Mouse (Mus musculus): ENCODE data around the gene Rgl2. TPM values are rescaled to one million over a fixed set of nuclear protein-coding genes. Genes with fewer than 3 reads are reported as not detected.
"Not testable (repeated sequence)": the region's sequence is repeated elsewhere in the genome, so short reads cannot be mapped to it uniquely, and the experiment has no call there.

Rgl2 gene
- polyA plus RNA-seq (2016; fragmentation: Nextera tagmentation; extraction: Ambion mirVana) = 69.9 and 74.3 TPM in 2 replicates

DNA sequence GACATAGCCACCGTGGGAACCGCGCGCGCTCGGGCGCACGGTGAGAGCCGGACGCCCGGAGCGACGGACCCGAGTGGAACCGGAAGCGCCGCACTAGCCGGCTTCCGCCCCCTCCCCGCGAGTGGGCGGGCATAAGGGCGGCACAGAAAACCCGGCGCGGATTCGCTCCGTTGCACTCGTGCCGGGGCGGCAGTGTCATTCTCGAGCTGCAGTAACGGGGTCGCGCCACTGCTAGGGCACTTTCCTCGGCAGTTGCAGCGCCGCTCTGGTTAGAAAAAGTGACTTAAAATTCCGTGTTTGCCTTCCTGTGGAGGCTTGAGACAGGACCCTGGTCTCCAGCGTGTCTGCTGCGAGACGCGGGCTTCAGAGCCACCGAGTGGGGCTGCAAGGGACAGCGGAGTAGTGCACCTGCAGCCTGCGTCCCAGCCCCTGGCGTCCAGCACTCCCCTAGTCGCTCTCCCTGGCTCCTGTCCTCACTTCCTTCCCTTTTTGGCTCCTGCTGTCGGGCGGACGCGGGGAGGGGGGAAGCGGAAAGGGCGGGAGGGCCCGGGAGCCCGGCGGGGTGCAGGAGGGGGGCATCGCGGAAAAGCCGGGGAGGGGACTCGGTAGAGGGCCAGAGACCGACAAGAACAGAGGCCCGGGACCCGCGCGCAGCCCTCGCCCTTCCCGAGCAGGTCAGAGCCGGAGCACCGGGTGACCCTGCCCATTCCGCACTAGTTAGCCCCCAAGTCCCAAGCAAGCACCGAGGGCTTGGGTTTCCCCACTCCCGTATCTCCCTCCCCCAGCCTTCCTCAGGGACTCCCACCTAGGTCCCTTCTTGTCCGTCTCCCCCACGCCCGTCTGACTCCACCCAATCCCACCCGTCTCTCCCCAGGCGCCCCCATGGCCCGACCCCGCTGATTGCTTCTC, at the start of gene Rgl2:
Gene Rgl2 (plus strand): TSS at position 173 of the 909 bp plus-strand sequence.
- Histone ChIP-seq H3K4me3 (peak within 1 kb of the TSS; percentile 81), H3K36me3 (peaks cover 35% of the 10 kb centered on the region), H3K27me3 (no peaks in the 10 kb centered on the region), H3K4me1 (peaks cover 23% of the 10 kb centered on the region), H3K9me3 (no peaks in the 10 kb centered on the region), H3K9ac (replicated peaks) (peak within 1 kb of the TSS; percentile 90), H3K4me2 (replicated peaks) (peak within 1 kb of the TSS; percentile 97), H3K27ac (replicated peaks) (peak within 1 kb of the TSS; percentile 88)
- under 1% methylated on average over 78 of the region's 80 CpGs for WGBS
- peak; percentile 81 for ATAC-seq (ENCODE audit: low FRiP score, low read depth)

DNA sequence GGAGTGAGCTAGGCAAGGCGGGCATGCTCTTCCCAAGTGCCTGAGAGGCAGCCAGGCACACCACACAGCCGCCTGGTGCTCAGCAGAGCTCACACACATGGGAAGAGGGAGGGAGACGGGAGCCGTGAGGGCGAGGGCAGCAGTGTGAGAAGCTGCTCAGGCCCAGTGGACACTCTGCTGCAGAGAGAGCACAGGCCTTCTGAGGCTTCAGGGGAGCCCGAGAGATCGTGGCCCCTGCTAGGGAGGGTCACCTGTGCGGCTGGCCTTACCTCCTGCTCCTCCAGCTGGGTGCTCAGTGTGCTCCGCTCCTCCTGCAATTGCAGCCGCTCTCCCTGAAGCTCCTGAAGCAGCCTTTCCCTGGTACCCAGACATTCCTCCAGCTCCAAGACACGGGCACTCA, 45.0 kb upstream of the Rgl2 start:
- H3K4me3 ChIP-seq; ATAC-seq (ENCODE audit: low FRiP score, low read depth); H3K4me2 ChIP-seq (replicated peaks); H3K27ac ChIP-seq (replicated peaks); H3K9ac ChIP-seq (replicated peaks); H3K27me3 ChIP-seq; H3K9me3 ChIP-seq: not testable (repeated sequence)
- Histone ChIP-seq H3K4me1 (peaks cover 15% of the 10 kb centered on the region), H3K36me3 (peaks cover 50% of the 10 kb centered on the region)
- 95% methylated on average over 10 of the region's 11 CpGs for WGBS

DNA sequence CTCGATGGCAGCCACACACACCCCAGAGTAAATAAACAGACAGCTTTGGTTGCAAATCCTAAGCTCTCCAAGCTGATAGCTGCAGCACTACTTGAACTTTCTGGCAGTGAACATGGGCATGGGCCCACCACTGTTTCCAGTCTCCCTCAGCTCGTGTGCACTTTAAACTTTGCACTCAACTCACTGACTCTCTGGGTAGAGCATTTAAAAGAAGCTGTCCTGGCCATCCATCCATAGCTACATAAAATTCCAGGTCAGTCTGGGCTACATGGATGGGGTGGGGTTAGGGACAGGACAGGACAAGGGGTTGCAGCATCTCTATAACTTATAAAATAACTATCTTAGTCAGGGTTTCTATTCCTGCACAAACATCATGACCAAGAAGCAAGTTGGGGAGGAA, 41.5 kb upstream of the Rgl2 start:
- Histone ChIP-seq H3K4me2 (replicated peaks) (peak overlapping the region; percentile 22), H3K4me1 (peaks cover 19% of the 10 kb centered on the region), H3K36me3 (peaks cover 23% of the 10 kb centered on the region)
- 75% methylated on average over 2 of the region's 2 CpGs for WGBS
- H3K9ac ChIP-seq (replicated peaks); H3K27ac ChIP-seq (replicated peaks); H3K4me3 ChIP-seq; ATAC-seq (ENCODE audit: low FRiP score, low read depth); H3K27me3 ChIP-seq; H3K9me3 ChIP-seq: not testable (repeated sequence)

DNA sequence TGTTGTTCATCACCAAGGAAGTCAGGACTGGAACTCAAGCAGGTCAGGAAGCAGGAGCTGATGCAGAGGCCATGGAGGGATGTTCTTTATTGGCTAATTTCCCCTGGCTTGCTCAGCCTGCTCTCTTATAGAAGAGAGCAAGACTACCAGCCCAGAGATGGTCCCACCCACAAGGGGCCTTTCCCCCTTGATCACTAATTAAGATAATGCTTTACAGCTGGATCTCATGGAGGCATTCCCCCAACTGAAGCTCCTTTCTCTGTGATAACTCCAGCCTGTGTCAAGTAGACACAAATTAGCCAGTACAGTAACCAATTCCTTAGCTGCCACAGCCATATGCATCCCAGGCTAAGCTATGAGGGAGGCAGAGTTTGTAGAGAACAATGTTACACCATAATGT, 41.1 kb upstream of the Rgl2 start:
- not testable (repeated sequence) for H3K9ac ChIP-seq (replicated peaks); H3K27ac ChIP-seq (replicated peaks); ATAC-seq (ENCODE audit: low FRiP score, low read depth); H3K4me3 ChIP-seq; H3K9me3 ChIP-seq; H3K27me3 ChIP-seq
- peaks cover 19% of the 10 kb centered on the region for H3K4me1 ChIP-seq
- H3K4me2 ChIP-seq (replicated peaks) = peak overlapping the region; percentile 22
- peaks cover 22% of the 10 kb centered on the region for H3K36me3 ChIP-seq

DNA sequence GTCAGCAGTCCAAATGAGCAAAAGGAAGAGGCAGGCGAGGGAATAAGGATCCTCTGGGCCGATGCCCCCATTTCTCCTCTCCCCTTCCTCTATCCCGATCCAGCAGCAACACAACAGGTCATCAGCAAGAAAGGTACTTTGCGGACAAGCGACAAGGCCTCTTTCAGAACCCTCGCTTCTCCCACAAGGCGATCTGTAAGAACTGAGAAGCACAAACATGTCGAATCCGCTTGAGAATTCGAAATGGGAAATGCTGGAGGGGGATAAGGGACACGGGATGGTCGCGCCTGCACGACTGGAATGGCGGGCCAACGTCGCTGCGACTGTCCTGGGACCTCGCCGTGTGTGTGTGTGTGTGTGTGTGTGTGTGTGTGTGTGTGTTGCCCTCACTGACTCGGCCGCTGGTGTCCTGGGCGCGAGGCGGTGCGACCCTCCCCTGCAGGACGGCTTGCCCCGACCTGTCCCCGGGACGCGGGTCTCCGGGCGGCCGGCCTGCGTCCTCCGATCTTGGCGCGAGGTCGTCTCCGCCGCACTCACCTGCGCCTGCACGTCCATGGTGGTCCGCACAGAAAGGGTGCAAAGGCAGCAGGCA, 39.3 kb upstream of the Rgl2 start:
- ATAC-seq (ENCODE audit: low FRiP score, low read depth); H3K9me3 ChIP-seq; H3K27me3 ChIP-seq: not testable (repeated sequence)
- peak overlapping the region; percentile 71 for H3K4me3 ChIP-seq
- peak overlapping the region; percentile 71 for H3K27ac ChIP-seq (replicated peaks)
- WGBS = under 1% methylated on average over 26 of the region's 44 CpGs
- H3K4me2 ChIP-seq (replicated peaks) = peak overlapping the region; percentile 66
- peaks cover 14% of the 10 kb centered on the region for H3K36me3 ChIP-seq
- H3K4me1 ChIP-seq = peaks cover 19% of the 10 kb centered on the region
- H3K9ac ChIP-seq (replicated peaks) = peak overlapping the region; percentile 70

DNA sequence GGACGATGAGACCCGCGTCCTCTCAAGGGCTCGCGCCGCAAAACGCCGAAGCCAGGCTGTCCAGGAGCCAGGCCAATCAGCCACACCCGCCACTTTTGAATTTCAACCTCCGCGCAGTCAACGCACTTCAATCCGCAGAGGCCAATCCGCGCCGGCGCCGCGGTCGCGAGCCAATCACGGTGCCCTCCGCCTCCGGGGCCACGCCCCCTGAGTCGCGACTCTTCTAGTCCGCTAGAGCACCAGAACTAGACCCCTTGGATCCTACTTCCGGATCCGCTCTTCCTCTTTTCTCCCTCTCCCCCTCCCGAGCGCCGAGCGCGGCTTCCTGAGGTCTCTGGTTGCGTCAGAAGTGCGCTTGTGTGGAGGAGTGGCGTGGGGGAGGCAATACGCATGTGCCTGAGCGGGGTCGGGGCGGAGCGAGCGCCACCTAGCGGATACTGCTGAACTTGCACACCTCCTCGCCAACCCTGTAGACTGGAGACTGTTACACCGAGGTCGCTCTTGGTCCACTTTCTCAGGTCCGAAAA, 38.7 kb upstream of the Rgl2 start, which contains the start of gene Kifc1:
Gene Kifc1 (minus strand): TSS at position 129 of the 527 bp plus-strand sequence.
- H3K9me3 ChIP-seq = no peaks in the 10 kb centered on the region
- H3K4me1 ChIP-seq = peaks cover 19% of the 10 kb centered on the region
- H3K4me3 ChIP-seq = peak within 1 kb of the TSS; percentile 71
- WGBS = under 1% methylated on average over 49 of the region's 49 CpGs
- peaks cover 12% of the 10 kb centered on the region for H3K36me3 ChIP-seq
- H3K27me3 ChIP-seq = 0 out of 2 replicates have a peak, but pooled peaks cover 5% of the 10 kb centered on the region
- H3K4me2 ChIP-seq (replicated peaks) = peak within 1 kb of the TSS; percentile 66
- peak within 1 kb of the TSS; percentile 70 for H3K9ac ChIP-seq (replicated peaks)
- ATAC-seq (ENCODE audit: low FRiP score, low read depth) = peak; percentile 98
- H3K27ac ChIP-seq (replicated peaks) = peak within 1 kb of the TSS; percentile 71

DNA sequence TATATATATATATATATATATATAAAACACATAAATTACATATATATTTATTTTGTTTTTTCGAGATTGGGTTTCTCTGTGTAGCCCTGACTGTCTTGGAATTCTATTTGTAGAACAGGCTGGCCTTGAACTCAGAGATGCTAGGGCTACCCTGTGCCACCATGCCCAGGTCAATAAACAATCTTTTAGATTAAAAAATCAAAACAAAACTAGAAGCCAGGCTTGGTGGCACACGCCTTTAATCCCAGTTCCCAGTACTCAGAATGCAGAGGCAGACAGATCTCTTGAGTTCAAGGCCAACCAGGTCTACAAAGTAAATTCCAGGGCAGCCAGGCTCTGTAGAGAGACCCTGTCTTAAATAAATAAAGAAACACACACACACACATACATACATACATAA, 38.0 kb upstream of the Rgl2 start:
- Histone ChIP-seq H3K4me2 (replicated peaks) (no peak overlapping the region), H3K4me3 (no peak overlapping the region), H3K27me3 (0 out of 2 replicates have a peak, but pooled peaks cover 5% of the 10 kb centered on the region), H3K4me1 (peaks cover 19% of the 10 kb centered on the region), H3K9me3 (no peaks in the 10 kb centered on the region), H3K36me3 (peaks cover 4% of the 10 kb centered on the region), H3K9ac (replicated peaks) (no peak overlapping the region), H3K27ac (replicated peaks) (no peak overlapping the region)
- ATAC-seq (ENCODE audit: low FRiP score, low read depth) = no peak
- 63% methylated on average over 2 of the region's 2 CpGs for WGBS

DNA sequence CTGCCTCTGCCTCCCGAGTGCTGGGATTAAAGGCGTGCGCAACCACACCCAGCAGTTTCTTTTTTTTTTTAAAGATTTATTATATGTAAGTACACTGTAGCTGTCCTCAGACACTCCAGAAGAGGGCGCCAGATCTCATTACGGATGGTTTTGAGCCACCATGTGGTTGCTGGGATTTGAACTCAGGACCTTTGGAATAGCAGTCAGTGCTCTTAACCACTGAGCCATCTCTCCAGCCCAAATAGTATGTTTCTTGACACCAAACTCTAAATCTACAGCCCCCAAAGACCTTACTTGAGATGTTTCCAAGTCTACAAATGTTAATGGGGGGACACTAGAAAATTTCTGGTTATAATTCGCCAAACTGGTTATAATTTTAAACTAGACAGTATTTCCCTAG, 37.5 kb upstream of the Rgl2 start:
- H3K27me3 ChIP-seq; ATAC-seq (ENCODE audit: low FRiP score, low read depth); H3K4me3 ChIP-seq; H3K4me2 ChIP-seq (replicated peaks); H3K9me3 ChIP-seq; H3K9ac ChIP-seq (replicated peaks); H3K36me3 ChIP-seq; H3K27ac ChIP-seq (replicated peaks): not testable (repeated sequence)
- 66% methylated on average over 6 of the region's 6 CpGs for WGBS
- H3K4me1 ChIP-seq = peaks cover 19% of the 10 kb centered on the region

DNA sequence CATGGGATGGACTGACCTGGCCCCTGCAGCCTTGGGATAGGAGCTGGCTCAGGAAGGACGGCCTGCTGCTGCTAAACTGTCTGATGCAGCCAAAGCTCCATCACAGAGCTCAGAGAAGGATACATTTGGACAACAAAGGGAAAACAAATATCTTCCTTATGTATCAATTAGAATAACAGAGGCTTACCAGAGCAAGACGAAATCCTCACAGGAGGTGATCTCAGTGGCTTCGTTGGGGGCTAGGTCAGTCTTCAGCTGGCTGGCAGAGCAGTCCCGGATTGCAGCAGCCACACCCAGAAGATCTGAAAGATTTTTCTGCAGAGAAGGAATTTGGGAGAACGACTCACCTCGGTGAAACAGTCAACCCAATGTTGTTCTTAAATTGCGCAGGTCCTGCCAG, 36.9 kb upstream of the Rgl2 start:
- Histone ChIP-seq H3K9ac (replicated peaks) (no peak overlapping the region), H3K4me3 (no peak overlapping the region), H3K4me2 (replicated peaks) (no peak overlapping the region), H3K4me1 (peaks cover 19% of the 10 kb centered on the region), H3K9me3 (no peaks in the 10 kb centered on the region), H3K27ac (replicated peaks) (no peak overlapping the region), H3K36me3 (no peaks in the 10 kb centered on the region), H3K27me3 (0 out of 2 replicates have a peak, but pooled peaks cover 5% of the 10 kb centered on the region)
- no peak for ATAC-seq (ENCODE audit: low FRiP score, low read depth)
- 17% methylated on average over 7 of the region's 7 CpGs for WGBS

DNA sequence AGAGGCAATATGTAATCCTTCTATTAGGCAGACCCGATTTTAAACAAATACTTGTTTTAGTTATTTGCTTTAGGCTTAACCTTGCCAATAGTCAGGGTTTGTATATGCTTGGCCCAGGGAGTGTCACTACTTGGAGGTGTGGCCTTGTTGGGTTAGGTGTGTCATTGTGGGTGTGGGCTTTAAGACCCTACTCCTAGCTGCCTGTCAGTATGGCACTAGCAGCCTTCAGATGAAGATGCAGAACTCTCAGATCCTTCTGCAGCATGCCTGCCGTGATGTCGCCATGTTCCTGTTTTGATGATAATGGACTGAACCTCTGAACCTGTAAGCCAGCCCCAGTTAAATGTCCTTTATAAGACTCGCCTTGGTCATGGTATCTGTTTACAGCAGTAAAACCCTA, 36.3 kb upstream of the Rgl2 start:
- not testable (repeated sequence) for H3K36me3 ChIP-seq; H3K27me3 ChIP-seq; H3K27ac ChIP-seq (replicated peaks); H3K9me3 ChIP-seq; H3K9ac ChIP-seq (replicated peaks); ATAC-seq (ENCODE audit: low FRiP score, low read depth); H3K4me3 ChIP-seq; H3K4me2 ChIP-seq (replicated peaks)
- H3K4me1 ChIP-seq = peaks cover 16% of the 10 kb centered on the region
- 80% methylated on average over 4 of the region's 4 CpGs for WGBS

DNA sequence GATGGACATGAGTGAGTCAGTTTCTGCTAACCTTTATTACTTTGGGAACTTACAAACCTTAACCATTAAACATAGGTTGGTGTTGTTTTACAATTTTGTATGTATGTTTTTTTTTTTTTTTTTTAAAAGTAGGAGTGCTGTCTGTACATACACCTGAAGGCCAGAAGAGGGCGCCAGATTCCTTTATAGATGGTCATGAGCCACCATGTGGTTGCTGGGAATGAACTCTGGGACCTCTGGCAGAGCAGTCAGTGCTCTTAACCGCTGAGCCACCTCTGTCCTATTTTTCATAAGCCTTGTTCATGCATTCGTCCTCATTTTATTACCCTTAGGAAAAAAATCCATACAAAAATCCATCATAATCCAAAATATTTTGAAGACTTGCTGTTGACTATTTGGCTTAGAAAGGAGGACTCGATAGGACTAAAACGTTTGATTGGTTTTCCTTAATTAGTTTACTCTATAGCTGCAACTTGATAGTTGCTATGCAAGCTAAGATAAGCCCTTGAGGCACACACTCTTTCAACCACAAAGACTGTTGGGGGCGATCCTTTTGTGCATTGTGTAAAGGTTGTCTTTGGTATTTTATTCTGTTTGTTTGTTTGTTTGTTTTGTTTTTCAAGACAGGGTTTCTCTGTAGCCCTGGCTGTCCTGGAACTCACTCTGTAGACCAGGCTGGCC, 32.1 kb upstream of the Rgl2 start:
- Histone ChIP-seq H3K27me3 (0 out of 2 replicates have a peak, but pooled peaks cover 5% of the 10 kb centered on the region), H3K36me3 (no peaks in the 10 kb centered on the region), H3K4me1 (no peaks in the 10 kb centered on the region), H3K27ac (replicated peaks) (no peak overlapping the region), H3K9ac (replicated peaks) (no peak overlapping the region), H3K4me2 (replicated peaks) (no peak overlapping the region), H3K4me3 (no peak overlapping the region), H3K9me3 (no peaks in the 10 kb centered on the region)
- ATAC-seq (ENCODE audit: low FRiP score, low read depth) = no peak
- 45% methylated on average over 6 of the region's 6 CpGs for WGBS
